ENCODE assay signal across 9 mouse cellular contexts in the genomic region with DNA sequence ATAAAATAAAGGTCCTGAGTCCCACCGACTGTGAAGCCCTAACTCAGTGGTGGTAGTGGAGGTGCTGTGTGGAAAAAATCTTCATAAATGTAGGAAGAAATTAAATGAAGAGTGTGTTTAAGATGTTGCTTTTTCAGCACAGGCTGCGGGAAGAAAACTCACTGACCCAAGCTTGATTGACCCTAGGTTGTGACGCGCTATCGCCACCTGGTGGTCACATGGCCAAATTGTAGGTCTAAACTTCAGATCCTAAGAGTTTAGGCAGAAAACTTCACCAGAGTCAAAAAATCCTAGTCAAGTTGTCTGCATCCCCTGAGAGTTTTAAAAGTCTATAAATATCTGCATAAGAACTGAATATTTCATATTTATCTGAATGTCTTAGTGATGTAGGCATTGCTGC.
DNase-seq lines count a peak whose midpoint lies in the region; ATAC-seq and TF ChIP-seq lines count a peak whose summit lies in the region.
"Had no signal": no experiment of that assay in that cellular context is flagged by ENCODE, and none has a peak within 500 bp of the region (broad histone marks: within the 10 kb centered on the region; RNA-seq: fewer than 3 reads in every experiment).

No protein-coding gene starts in this region.

- DNase-seq in forebrain, embryonic 11.5 days (ENCODE audit: low spot score) = peak; percentile 76
- DNase-seq in midbrain, embryonic 10.5 days (ENCODE audit: low spot score) = peak; percentile 57
- peak; percentile 48 for DNase-seq in induced T-regulatory cell, adult 2 months (ENCODE audit: low read depth)
- peak; percentile 3 for DNase-seq in naive thymus-derived CD4-positive, alpha-beta T cell, adult 2 months (ENCODE audit: low read depth)
- no peak for DNase-seq in ovary, postnatal 36 days (ENCODE audit: low spot score)

- TF ChIP-seq POLR2A in bone marrow, adult 2 months (IDR thresholded peaks at IDR 0.05; ENCODE audit: borderline replicate concordance, control insufficient read depth, low read depth, low read length) = no peak

- no peak overlapping the region for H3K4me3 ChIP-seq in forebrain, embryonic 11.5 days (ENCODE audit: low read depth, low read length)
- no peak overlapping the region for H3K4me3 ChIP-seq in forebrain, embryonic 15.5 days
- H3K4me3 ChIP-seq in midbrain, embryonic 10.5 days = no peak overlapping the region
- H3K4me3 ChIP-seq in midbrain, embryonic 16.5 days (ENCODE audit: low read depth, low read length) = no peak overlapping the region
- H3K4me3 ChIP-seq in bone marrow, adult 2 months (replicated peaks; ENCODE audit: control insufficient read depth, low read depth, low read length) = no peak overlapping the region
- H3K4me3 ChIP-seq: heart, embryonic 15.5 days had no signal

- H3K4me1 ChIP-seq in forebrain, embryonic 11.5 days (replicated peaks; ENCODE audit: control insufficient read depth, insufficient read depth, low read length) = no peaks in the 10 kb centered on the region
- H3K4me1 ChIP-seq in forebrain, embryonic 15.5 days = no peaks in the 10 kb centered on the region
- no peaks in the 10 kb centered on the region for H3K4me1 ChIP-seq in midbrain, embryonic 10.5 days
- H3K4me1 ChIP-seq in midbrain, embryonic 16.5 days (ENCODE audit: control insufficient read depth, insufficient read depth, low read length) = no peaks in the 10 kb centered on the region
- H3K4me1 ChIP-seq in bone marrow, adult 2 months (ENCODE audit: control insufficient read depth, insufficient read depth, low read length) = no peaks in the 10 kb centered on the region
- H3K4me1 ChIP-seq: heart, embryonic 15.5 days had no signal

- no peaks in the 10 kb centered on the region for H3K9me3 ChIP-seq in forebrain, embryonic 11.5 days (ENCODE audit: control insufficient read depth, low read length)
- H3K9me3 ChIP-seq in forebrain, embryonic 15.5 days = no peaks in the 10 kb centered on the region
- no peaks in the 10 kb centered on the region for H3K9me3 ChIP-seq in midbrain, embryonic 10.5 days (replicated peaks)
- no peaks in the 10 kb centered on the region for H3K9me3 ChIP-seq in midbrain, embryonic 16.5 days (replicated peaks; ENCODE audit: control insufficient read depth, low read length, poor library complexity, severe bottlenecking)
- H3K9me3 ChIP-seq: heart, embryonic 15.5 days had no signal

- H3K27ac ChIP-seq in forebrain, embryonic 11.5 days (ENCODE audit: low read depth, low read length) = no peak overlapping the region
- H3K27ac ChIP-seq in forebrain, embryonic 15.5 days (replicated peaks) = no peak overlapping the region
- H3K27ac ChIP-seq in midbrain, embryonic 10.5 days (replicated peaks) = no peak overlapping the region
- no peak overlapping the region for H3K27ac ChIP-seq in midbrain, embryonic 16.5 days (ENCODE audit: low read length)
- no peak overlapping the region for H3K27ac ChIP-seq in bone marrow, adult 2 months (ENCODE audit: control insufficient read depth, insufficient read depth, low read depth, low read length, poor library complexity)
- H3K27ac ChIP-seq: heart, embryonic 15.5 days had no signal

- peak; percentile 61 for TF ChIP-seq CTCF in bone marrow, adult 2 months (IDR thresholded peaks at IDR 0.05; ENCODE audit: control insufficient read depth, insufficient read depth, low read length)

- ATAC-seq in forebrain, embryonic 11.5 days (replicated peaks; ENCODE audit: low FRiP score) = no peak
- ATAC-seq in forebrain, embryonic 15.5 days (replicated peaks) = no peak
- no peak for ATAC-seq in midbrain, embryonic 16.5 days

- no peaks in the 10 kb centered on the region for H3K27me3 ChIP-seq in forebrain, embryonic 11.5 days (ENCODE audit: control insufficient read depth, insufficient read depth, low read length)
- no peaks in the 10 kb centered on the region for H3K27me3 ChIP-seq in forebrain, embryonic 15.5 days
- no peaks in the 10 kb centered on the region for H3K27me3 ChIP-seq in midbrain, embryonic 10.5 days (ENCODE audit: low read depth, poor library complexity, severe bottlenecking)
- H3K27me3 ChIP-seq in midbrain, embryonic 16.5 days (ENCODE audit: control insufficient read depth, insufficient read depth, low read depth, low read length) = no peaks in the 10 kb centered on the region
- H3K27me3 ChIP-seq: heart, embryonic 15.5 days had no signal

- H3K36me3 ChIP-seq in forebrain, embryonic 11.5 days (ENCODE audit: control insufficient read depth, insufficient read depth, low read length) = no peaks in the 10 kb centered on the region
- no peaks in the 10 kb centered on the region for H3K36me3 ChIP-seq in forebrain, embryonic 15.5 days
- no peaks in the 10 kb centered on the region for H3K36me3 ChIP-seq in midbrain, embryonic 10.5 days
- H3K36me3 ChIP-seq in midbrain, embryonic 16.5 days (ENCODE audit: control insufficient read depth, insufficient read depth, low read length) = no peaks in the 10 kb centered on the region
- H3K36me3 ChIP-seq: heart, embryonic 15.5 days had no signal

- H3K9ac ChIP-seq in forebrain, embryonic 11.5 days (ENCODE audit: low read length) = no peak overlapping the region
- no peak overlapping the region for H3K9ac ChIP-seq in forebrain, embryonic 15.5 days (replicated peaks)
- no peak overlapping the region for H3K9ac ChIP-seq in midbrain, embryonic 16.5 days (ENCODE audit: low read depth, low read length)
- H3K9ac ChIP-seq: heart, embryonic 15.5 days had no signal

- 15% methylated on average over 5 of the region's 5 CpGs for WGBS in forebrain, embryonic 11.5 days
- 23% methylated on average over 5 of the region's 5 CpGs for WGBS in forebrain, embryonic 15.5 days
- 18% methylated on average over 5 of the region's 5 CpGs for WGBS in midbrain, embryonic 10.5 days
- WGBS in midbrain, embryonic 16.5 days = 19% methylated on average over 5 of the region's 5 CpGs
- 30% methylated on average over 5 of the region's 5 CpGs for WGBS in bone marrow, adult 2 months

- H3K4me2 ChIP-seq in forebrain, embryonic 11.5 days (ENCODE audit: low read depth, low read length, severe bottlenecking) = no peak overlapping the region
- H3K4me2 ChIP-seq in forebrain, embryonic 15.5 days (replicated peaks) = no peak overlapping the region
- H3K4me2 ChIP-seq in midbrain, embryonic 16.5 days (ENCODE audit: low read length) = no peak overlapping the region
- H3K4me2 ChIP-seq: heart, embryonic 15.5 days had no signal
